Mouse (Mus musculus) limb, embryonic 11.5 days (tissue): ENCODE measurements at regions not wholly inside any gene's neighbourhood (a gene's known extent, or its start where the extent isn't known, plus 50 kb on each side); places are given as distances from the start of the nearest gene placed in this dataset.

Experiments
- ATAC-seq: fragments of 200-750 bp; cut with Nextera tagmentation; 2 replicates; pipeline ENCODE4 v1.8.0; 2017; ENCODE audit warnings: low read depth; ENCODE audit not compliant: insufficient number of reproducible peaks, low FRiP score, low TSS enrichment
- DNase-seq: peaks from one replicate; pipeline ENCODE4 v3.0.0-alpha.2; 2015; ENCODE audit warnings: low spot score
- H3K27ac ChIP-seq: fragments of 300-500 bp; sonication (generic); replicated peaks from 2 replicates; pipeline ENCODE4 v1.5.1; 2014; ENCODE audit warnings: low read depth, mild to moderate bottlenecking, low read length
- H3K27me3 ChIP-seq: fragments of 300-500 bp; sonication (generic); 2 replicates; pipeline ENCODE4 v1.6.1; 2014; ENCODE audit warnings: mild to moderate bottlenecking, low read length, mixed read lengths; ENCODE audit not compliant: control insufficient read depth, insufficient read depth
- H3K36me3 ChIP-seq: fragments of 300-500 bp; sonication (generic); 2 replicates; pipeline ENCODE4 v1.6.1; 2014; ENCODE audit warnings: mild to moderate bottlenecking, low read length, moderate library complexity, mixed read lengths; ENCODE audit not compliant: control insufficient read depth, insufficient read depth
- H3K4me1 ChIP-seq: fragments of 300-500 bp; sonication (generic); 2 replicates; pipeline ENCODE4 v1.6.1; 2014; ENCODE audit warnings: low read length, mixed read lengths; ENCODE audit not compliant: control insufficient read depth, insufficient read depth
- H3K4me2 ChIP-seq: fragments of 300-500 bp; sonication (generic); 2 replicates; pipeline ENCODE4 v1.6.1; 2014; ENCODE audit warnings: low read depth, mild to moderate bottlenecking, moderate library complexity; ENCODE audit not compliant: severe bottlenecking
- H3K4me3 ChIP-seq: fragments of 300-500 bp; sonication (generic); 2 replicates; pipeline ENCODE4 v1.5.1; 2014; ENCODE audit warnings: low read depth, low read length
- H3K9ac ChIP-seq: fragments of 300-500 bp; sonication (generic); 2 replicates; pipeline ENCODE4 v1.6.1; 2014; ENCODE audit warnings: mild to moderate bottlenecking, low read length
- H3K9me3 ChIP-seq: fragments of 300-500 bp; sonication (generic); 2 replicates; pipeline ENCODE4 v1.6.1; 2016; ENCODE audit warnings: low read length; ENCODE audit not compliant: control insufficient read depth
- WGBS: fragments of 180-500 bp; shearing (Covaris S2); extraction: QIAGEN DNeasy Blood & Tissue Kit; methylation state at CpG from one replicate; pipeline ENCODE4 v1.1.7; 2014; 5-methylcytosine and 5-hydroxymethylcytosine counted together

DNA sequence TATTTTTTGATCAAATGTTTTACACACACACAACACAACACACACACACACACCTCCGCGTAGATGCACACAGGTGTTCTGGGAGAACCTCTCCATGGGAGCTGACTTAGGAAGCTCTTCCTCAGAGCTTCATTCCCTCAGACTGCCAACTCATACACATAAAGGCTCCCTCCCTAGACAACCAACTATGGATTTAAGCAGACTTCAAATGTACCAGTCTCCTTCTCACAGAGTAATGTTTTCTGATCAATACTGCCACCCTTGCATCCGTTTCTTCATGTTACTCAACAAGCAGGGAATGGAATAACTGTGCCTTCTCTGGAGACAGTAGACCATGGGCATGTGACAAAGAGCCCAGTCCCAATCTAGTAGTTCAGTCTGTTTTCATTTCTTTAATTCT, 219.0 kb downstream of the Mef2c start:
- ATAC-seq (no peak), DNase-seq (peak; percentile 20)
- H3K27me3 ChIP-seq = peaks cover 89% of the 10 kb centered on the region
- WGBS = 9% methylated on average over 3 of the region's 3 CpGs
- H3K27ac ChIP-seq = no peak overlapping the region
- 0 out of 2 replicates have a peak, but pooled peaks cover 3% of the 10 kb centered on the region for H3K4me1 ChIP-seq
- no peak overlapping the region for H3K4me2 ChIP-seq
- H3K9me3 ChIP-seq = no peaks in the 10 kb centered on the region
- H3K9ac ChIP-seq = no peak overlapping the region
- no peak overlapping the region for H3K4me3 ChIP-seq
- no peaks in the 10 kb centered on the region for H3K36me3 ChIP-seq

DNA sequence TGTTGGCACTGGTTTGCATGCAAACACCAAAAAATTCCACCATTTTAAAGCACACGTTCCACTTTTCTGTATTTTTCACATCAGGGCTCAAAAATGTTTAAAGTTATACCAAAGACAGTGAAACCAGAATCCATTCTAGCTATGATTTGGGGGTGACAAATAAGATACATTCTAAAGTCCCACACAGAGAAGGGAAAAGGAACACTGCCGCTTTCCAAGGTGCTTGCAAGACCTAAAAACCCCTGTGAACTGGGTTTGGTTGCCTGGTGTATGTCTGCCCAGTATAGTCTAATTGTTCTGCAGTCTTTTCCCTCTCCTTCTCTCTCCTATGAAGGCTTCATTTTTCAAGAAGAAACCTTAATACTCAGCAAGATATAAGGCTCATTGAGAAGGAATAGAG, 219.6 kb downstream of the Mef2c start:
- Histone ChIP-seq H3K9me3 (no peaks in the 10 kb centered on the region), H3K27me3 (peaks cover 88% of the 10 kb centered on the region), H3K4me3 (no peak overlapping the region), H3K27ac (no peak overlapping the region), H3K9ac (no peak overlapping the region), H3K4me2 (no peak overlapping the region), H3K4me1 (0 out of 2 replicates have a peak, but pooled peaks cover 3% of the 10 kb centered on the region), H3K36me3 (no peaks in the 10 kb centered on the region)
- 19% methylated on average over 2 of the region's 2 CpGs for WGBS
- DNase-seq (no peak), ATAC-seq (no peak)

DNA sequence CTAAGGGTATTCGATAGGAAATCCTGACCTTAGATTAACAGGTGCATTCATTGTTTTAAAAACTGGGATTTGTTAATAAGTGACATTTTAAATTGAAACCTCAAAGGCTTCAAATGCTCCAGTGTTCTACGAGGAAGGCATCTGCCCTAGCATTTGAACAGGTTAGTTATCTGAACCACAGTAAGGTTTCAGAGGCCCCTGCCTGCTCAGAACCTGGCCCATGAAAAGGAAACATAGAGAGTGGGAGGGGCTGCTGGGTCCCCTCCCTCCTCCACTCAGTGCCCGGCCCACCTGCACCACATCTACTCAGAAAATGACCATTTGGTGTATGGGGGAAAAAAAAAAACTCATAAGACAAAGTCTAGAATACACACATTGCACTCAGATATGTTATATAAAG, 220.4 kb downstream of the Mef2c start:
- 21% methylated on average over 3 of the region's 3 CpGs for WGBS
- no peak overlapping the region for H3K4me3 ChIP-seq
- DNase-seq (no peak), ATAC-seq (no peak)
- H3K36me3 ChIP-seq = no peaks in the 10 kb centered on the region
- H3K4me2 ChIP-seq = no peak overlapping the region
- no peak overlapping the region for H3K9ac ChIP-seq
- no peak overlapping the region for H3K27ac ChIP-seq
- H3K4me1 ChIP-seq = 0 out of 2 replicates have a peak, but pooled peaks cover 3% of the 10 kb centered on the region
- H3K9me3 ChIP-seq = no peaks in the 10 kb centered on the region
- H3K27me3 ChIP-seq = peaks cover 82% of the 10 kb centered on the region

DNA sequence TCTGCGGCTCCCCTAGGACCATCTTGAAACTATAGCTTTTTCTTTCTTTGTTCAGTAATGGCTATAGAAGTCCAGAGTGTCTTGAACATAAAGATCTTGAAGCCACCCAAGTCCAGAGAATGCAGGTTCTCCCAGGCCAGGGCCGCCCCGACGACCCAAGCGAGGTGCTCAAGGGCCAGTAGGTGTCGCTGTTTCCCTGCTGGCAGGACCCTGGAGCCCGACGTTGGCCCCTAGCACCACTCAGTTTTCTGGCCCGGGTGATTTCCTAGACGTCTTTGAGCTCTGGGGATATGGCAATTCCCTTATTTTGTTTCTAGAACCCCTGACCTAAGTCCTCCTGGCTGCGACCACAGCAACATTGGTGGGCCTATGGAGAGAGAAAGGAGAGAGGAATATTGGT, 221.2 kb downstream of the Mef2c start:
- peak; percentile 48; the same call in 1 of the 2 replicates for ATAC-seq
- Histone ChIP-seq H3K9me3 (no peaks in the 10 kb centered on the region), H3K4me1 (0 out of 2 replicates have a peak, but pooled peaks cover 3% of the 10 kb centered on the region), H3K36me3 (no peaks in the 10 kb centered on the region), H3K4me3 (no peak overlapping the region), H3K9ac (no peak overlapping the region), H3K27me3 (peaks cover 78% of the 10 kb centered on the region), H3K4me2 (no peak overlapping the region), H3K27ac (no peak overlapping the region)
- peak; percentile 85 for DNase-seq
- WGBS = under 1% methylated on average over 11 of the region's 11 CpGs

DNA sequence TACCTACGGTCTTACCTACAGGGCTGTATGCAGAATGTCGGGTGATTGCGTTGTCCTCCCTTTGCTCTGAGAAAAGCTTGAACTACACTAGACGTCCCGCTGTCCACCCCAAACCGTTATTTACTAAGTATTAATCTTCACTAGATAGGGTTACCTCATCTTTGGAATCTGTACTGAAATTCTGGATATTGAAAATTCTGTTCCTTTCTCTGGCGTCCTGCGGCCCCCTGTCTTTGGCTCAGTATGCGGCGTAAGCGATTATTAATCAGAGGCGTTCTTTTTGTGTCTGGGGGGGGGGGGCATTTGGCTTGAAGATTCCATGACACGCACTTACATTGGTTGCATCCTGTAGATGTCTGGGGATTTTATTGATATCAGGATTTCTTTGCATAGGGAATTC, 222.0 kb downstream of the Mef2c start:
- no peak for ATAC-seq
- H3K36me3 ChIP-seq = no peaks in the 10 kb centered on the region

DNA sequence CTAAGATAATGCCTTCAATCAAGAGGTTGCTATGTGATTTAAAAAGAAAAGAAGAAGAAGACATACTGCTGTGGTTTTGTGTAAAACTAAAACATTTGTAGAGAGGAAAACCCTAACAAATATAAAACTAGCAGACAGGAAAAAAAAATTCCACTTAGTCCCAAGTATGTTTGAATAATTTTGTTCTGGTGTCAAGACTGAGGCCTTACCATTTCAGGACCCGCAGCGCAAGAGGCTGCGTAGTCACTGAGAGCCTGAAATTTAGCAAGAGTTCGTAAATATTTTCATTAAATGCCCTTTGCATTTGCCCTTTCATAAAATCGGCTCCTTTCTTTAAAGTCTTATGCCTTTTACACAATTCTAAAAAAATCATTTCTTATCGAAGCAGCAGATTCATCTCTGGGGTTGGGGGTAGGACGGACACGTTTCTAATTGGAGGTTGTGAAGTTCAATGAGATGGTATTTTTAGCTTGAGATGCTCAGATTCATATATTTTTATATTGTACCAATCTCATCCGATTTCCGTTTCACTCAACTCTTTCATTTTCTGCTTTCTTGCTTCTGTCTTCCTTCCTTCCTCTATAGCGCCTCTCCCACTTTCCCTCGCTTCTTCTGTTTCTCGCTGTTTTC, 222.6 kb downstream of the Mef2c start:
- no peak overlapping the region for H3K27ac ChIP-seq
- no peak overlapping the region for H3K4me3 ChIP-seq
- H3K4me1 ChIP-seq = 0 out of 2 replicates have a peak, but pooled peaks cover 5% of the 10 kb centered on the region
- ATAC-seq = no peak
- 3% methylated on average over 13 of the region's 13 CpGs for WGBS
- H3K9ac ChIP-seq = no peak overlapping the region
- H3K27me3 ChIP-seq = peaks cover 66% of the 10 kb centered on the region
- peak overlapping the region; percentile 28; the same call in 1 of the 2 replicates for H3K4me2 ChIP-seq
- DNase-seq = peak; percentile 21
- H3K9me3 ChIP-seq = no peaks in the 10 kb centered on the region
- no peaks in the 10 kb centered on the region for H3K36me3 ChIP-seq

More for the DNA sequence above, 222.0 kb downstream of the Mef2c start:
- Histone ChIP-seq H3K4me3 (no peak overlapping the region), H3K9me3 (no peaks in the 10 kb centered on the region), H3K27me3 (peaks cover 72% of the 10 kb centered on the region), H3K27ac (no peak overlapping the region), H3K4me1 (0 out of 2 replicates have a peak, but pooled peaks cover 5% of the 10 kb centered on the region), H3K9ac (no peak overlapping the region), H3K4me2 (no peak overlapping the region)
- under 1% methylated on average over 13 of the region's 13 CpGs for WGBS
- DNase-seq = peak; percentile 27

DNA sequence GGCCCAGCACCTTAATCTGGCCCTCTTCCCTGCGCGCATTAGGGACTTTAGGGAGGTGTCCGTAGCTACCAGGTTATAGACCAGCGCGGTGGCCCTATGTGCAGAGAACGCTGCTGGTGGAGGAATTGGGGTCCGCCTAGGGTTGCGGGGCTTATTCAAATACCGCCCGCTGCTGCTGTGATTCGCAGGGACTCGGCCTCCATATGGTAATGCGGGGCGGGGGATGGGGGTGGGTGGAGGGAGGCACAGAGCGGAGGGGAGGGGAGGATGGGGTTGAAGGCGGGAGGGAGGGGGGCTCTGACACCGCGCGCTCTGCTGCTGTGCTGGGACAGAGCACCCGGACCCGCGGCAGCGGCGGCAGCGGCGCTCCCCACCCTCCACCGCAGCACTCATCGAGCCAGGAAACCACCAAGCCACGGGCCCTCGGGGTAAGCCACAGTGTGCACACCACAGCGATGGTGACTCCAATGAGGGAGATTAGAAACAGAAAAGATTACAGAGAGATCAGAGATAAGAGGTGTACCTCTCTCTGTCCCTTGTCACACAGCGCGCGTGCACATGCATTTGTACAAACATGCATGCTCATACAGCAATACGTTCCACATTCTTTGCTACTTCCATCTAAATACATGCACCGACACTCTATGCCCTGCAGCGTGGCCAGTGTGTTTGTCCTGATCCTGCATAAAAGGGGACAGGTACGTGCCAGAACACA, 223.4 kb downstream of the Mef2c start:
- H3K27ac ChIP-seq = no peak overlapping the region
- H3K27me3 ChIP-seq = peaks cover 62% of the 10 kb centered on the region
- no peaks in the 10 kb centered on the region for H3K9me3 ChIP-seq
- peak overlapping the region; percentile 10; the same call in 1 of the 2 replicates for H3K4me3 ChIP-seq
- no peaks in the 10 kb centered on the region for H3K36me3 ChIP-seq
- 0 out of 2 replicates have a peak, but pooled peaks cover 5% of the 10 kb centered on the region for H3K4me1 ChIP-seq
- WGBS = under 1% methylated on average over 37 of the region's 38 CpGs
- DNase-seq = peak; percentile 48
- H3K9ac ChIP-seq = no peak overlapping the region
- peak overlapping the region; percentile 28 for H3K4me2 ChIP-seq
- ATAC-seq = no peak

DNA sequence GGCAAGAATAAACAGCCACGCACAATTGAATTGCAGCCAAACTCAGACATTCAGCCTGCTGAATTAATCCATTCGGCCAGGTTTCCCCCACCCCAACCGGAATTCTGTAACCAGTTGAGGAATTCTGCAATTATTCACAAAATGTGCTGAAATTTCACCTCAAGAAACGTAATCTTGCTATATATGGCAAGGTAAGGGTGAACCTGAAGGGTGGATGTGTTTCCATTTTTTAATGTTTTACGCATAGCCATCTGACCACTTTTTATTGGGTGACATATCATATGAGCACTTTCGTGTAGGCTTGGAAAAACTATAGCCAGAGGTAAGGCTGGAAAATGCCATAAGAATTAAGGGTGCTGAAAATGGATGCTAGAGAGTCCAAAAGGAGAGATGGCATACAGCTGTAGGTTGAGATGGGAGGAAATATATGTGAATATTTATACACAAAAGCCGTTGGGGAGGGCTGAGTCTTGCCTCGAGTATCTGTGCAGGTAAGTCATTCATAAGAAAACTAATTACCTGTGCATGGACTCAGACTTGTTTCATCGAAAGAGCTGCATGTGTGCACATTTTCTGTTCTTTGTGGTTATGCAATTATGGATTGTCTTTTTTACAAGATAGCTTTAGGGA, 224.0 kb downstream of the Mef2c start:
- Histone ChIP-seq H3K27ac (no peak overlapping the region), H3K4me3 (no peak overlapping the region), H3K4me1 (0 out of 2 replicates have a peak, but pooled peaks cover 5% of the 10 kb centered on the region), H3K9ac (no peak overlapping the region), H3K9me3 (no peaks in the 10 kb centered on the region), H3K4me2 (no peak overlapping the region), H3K36me3 (no peaks in the 10 kb centered on the region), H3K27me3 (peaks cover 62% of the 10 kb centered on the region)
- WGBS = 8% methylated on average over 9 of the region's 9 CpGs
- DNase-seq = peak; percentile 28
- ATAC-seq = no peak
